Mouse (Mus musculus) heart, postnatal 10 days (tissue): ENCODE results near the gene Rhox1. TPM values are rescaled to one million over a fixed set of nuclear protein-coding genes. Genes with fewer than 3 reads are reported as not detected.
"Not testable (repeated sequence)": the region's sequence is repeated elsewhere in the genome, so short reads cannot be mapped to it uniquely, and the experiment has no call there.

Source experiments
- DNase-seq, 2 experiments: peaks; one replicate each; pipeline ENCODE4 v3.0.0; 2021
- intact Hi-C: fragments of 180-260 bp; cut with DNase I; formaldehyde crosslinking; loops from one replicate; pipeline ENCODE4 v1.15.1; 2025
- total RNA-seq, 2 experiments: library from RNA; stranded (reverse); gene quantifications; 2 replicates each; pipeline ENCODE4 v1.2.3; 2021

Gene Rhox1
- not detected for total RNA-seq

DNA sequence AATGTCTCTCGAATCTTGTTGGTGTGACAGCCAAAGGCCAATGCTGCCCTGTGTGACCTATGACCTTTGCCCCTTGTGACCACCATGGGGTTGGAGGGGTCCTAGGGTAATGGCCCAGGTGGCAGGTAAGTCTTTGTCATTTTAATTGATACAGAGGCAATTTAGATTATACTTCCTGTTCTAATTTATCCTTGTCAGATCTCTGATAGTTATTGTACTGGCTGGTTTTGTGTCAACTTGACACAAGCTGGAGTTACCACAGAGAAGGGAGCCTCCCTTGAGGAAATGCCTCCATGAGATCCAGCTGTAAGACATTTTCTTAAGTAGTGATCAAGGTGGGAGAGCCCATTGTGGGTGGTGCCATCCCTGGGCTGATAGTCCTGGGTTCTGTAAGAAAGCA, at the start of gene Rhox1:
TSS of gene Rhox1 (minus strand) at position 101 of the 400 bp plus-strand sequence.
- intact Hi-C loops, result not testable (repeated sequence)

DNA sequence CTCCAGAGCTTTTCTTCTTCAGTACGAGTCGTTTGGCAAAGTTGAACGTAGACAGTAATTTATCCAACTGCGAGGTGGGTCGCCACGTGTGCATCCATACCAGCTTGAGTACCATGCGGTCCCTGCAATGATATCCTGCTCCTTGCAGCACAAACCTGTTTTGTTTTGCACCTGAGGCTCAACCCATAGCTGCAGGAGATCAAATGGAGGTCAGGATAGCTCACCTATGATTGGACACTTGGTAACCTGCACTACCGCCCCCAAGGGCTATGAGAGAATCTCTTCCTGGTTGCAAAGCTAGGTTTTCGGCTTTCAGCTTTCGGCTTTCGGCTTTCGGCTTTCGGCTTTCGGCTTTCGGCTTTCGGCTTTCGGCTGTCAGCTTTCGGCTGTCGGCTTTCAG, 43.0 kb upstream of the Rhox1 start, which contains the start of gene Rhox4a:
TSS of gene Rhox4a (plus strand) at position 301 of the 400 bp plus-strand sequence.
- DNase-seq, intact Hi-C loops: not testable (repeated sequence)

More for the DNA sequence above, at the start of gene Rhox1:
- DNase-seq, result not testable (repeated sequence)

DNA sequence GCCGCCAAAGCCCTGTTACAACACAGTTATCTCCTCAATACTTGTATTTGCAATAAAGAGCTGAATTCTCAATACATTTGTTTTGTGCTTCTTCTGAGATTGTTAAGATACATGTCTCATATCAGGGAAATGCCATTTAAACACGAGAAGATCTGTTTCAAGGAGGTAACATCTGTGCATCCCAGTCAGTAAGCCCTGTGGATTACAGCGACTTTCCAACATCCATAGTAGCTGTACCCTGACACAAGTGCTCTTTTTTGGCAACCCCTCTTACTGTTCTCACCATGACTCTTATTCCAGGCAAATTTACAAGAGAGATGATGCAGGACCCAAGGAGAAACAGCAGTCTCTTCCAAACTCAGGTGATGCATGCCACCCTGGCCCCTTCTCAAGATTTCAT, 27.6 kb upstream of the Rhox1 start, which contains the start of gene Rhox3a:
TSS of gene Rhox3a (plus strand) at position 301 of the 400 bp plus-strand sequence.
- DNase-seq, intact Hi-C loops: not testable (repeated sequence)

DNA sequence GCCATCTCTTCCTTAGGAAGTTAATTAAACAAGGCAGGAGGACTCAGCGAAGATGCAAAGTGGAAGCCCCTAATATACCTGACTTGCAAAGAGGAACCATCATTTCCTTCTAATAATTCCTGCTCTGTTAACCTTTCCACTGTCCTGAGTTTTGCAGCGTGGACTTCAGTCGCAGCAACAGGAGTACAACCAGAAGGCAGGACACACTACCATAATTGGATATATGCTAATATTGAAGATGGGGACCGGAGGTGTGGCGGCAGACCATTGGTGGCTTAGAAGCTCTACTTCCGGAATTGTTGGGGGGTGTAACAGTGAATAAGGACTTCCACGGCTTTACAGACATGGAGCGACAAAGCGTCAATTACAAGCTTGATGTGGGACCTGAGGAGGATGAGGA, 22.6 kb upstream of the Rhox1 start, which contains the start of gene Rhox2a:
TSS of gene Rhox2a (plus strand) at position 301 of the 400 bp plus-strand sequence.
- intact Hi-C loops, DNase-seq: not testable (repeated sequence)

DNA sequence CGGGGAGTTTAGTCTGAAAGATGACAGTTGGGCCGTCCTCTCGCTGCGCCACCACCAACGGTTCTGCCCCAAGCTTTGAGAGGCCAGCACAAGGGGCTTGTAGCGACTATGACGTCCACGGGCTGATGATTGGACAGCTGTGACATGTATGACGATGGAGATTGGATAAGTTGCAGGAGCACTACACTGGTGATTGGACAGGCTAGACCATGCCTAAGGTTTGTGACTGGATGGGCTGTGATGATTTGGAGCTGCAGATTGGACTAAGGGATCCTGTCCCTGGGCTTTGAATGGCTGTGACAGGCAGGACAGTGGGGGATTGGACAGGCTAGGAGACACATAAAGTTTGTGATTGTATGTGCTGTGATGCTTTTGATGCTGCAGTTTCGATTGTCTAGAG, 11.1 kb downstream of the Rhox1 start, which contains the start of gene Gm9:
TSS of gene Gm9 (minus strand) at position 101 of the 400 bp plus-strand sequence.
- intact Hi-C loops, result no loop called here
- no peak for DNase-seq

DNA sequence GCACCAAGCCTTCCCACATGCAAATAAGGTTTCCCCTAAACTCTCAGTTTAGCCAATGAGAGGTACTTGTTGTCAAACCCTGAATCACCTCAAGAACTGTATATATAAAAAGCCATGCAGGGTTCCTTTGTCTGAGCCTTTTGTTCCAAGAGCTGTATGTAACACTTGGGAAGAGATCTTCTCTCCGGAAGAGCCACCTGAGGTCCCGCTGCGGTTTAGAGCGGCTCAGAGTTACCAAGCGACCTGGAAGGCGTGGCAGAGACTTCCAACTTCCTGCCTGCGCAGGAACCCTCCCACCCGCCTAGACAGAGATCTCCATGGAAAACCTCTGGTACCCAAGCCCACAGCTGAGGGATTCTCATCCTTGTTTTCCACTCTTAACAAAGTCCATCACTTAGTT, 23.4 kb downstream of the Rhox1 start:
- no peak for DNase-seq
- intact Hi-C loops, result no loop called here

DNA sequence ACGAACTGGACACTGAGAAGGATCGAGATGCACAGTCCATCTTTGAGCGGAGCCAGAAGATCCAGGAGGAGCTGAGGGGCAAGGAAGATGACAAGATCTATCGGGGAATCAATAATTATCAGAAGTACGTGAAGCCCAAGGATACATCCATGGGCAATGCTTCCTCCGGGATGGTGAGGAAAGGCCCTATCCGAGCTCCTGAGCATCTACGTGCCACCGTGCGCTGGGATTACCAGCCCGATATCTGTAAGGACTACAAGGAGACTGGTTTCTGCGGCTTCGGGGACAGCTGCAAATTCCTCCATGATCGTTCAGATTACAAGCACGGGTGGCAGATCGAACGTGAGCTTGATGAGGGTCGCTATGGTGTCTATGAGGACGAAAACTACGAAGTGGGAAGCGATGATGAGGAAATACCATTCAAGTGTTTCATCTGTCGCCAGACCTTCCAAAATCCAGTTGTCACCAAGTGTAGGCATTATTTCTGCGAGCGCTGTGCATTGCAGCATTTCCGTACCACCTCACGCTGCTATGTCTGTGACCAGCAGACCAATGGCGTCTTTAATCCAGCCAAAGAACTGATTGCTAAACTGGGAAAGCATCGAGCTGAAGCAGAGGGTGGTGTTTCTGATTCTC, 30.2 kb downstream of the Rhox1 start:
- peak in 1 of 2 experiments; percentile 4 for DNase-seq
- intact Hi-C loops, result no loop called here

DNA sequence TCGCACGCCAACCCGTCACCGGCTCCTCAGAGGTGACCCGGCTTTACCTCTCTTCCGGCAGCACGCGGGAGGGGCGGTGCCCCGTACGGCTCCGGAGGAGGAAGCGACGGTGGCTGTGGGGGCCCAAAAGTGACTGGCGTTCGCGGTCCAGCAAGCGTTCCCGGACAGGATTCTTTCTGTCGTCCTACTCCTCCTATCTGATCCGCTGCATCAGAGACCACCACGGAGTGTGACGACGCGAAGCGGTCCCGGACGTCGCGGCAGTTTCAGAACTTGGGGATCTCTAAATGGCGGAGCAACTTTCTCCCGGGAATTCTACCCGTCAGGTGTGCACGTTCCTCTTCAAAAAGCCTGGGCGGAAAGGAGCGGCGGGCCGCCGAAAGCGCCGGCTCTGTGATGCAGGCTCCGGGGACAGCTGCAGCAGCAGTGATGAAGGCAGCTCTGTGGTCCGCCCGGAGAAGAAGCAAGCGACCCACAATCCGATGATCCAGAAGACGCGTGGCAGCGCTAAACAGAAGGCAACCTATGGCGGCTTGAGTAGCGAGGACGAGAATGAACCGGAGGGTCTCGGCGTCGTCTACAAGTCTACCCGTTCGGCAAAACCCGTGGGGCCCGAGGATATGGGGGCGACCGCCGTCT, 30.8 kb downstream of the Rhox1 start, which contains the start of the genes Ndufa1 and Rnf113a1:
TSS of gene Ndufa1 (minus strand) at position 59 of the 639 bp plus-strand sequence.
TSS of gene Rnf113a1 (plus strand) at position 141 of the 639 bp plus-strand sequence.
- peak; percentile 85 for DNase-seq
- intact Hi-C loops, result no loop called here

DNA sequence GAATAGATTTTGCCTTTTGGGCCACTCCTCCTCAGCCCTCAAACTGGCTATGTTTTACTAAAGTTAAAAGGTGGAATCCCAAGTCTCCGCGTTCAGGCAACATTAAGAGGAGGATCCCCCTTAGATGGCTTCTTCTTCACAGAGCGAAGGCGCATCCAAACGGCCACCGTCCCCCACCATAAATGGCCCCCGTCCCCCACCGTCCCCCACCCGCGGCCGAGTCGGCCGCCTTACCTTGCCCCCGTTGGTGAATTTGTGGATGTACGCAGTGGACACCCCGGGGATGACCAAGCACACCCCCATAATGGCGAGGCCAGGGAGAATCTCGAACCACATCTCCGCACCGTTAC, 31.3 kb downstream of the Rhox1 start:
- intact Hi-C loops, result no loop called here
- peak in 1 of 2 experiments; percentile 1 for DNase-seq

DNA sequence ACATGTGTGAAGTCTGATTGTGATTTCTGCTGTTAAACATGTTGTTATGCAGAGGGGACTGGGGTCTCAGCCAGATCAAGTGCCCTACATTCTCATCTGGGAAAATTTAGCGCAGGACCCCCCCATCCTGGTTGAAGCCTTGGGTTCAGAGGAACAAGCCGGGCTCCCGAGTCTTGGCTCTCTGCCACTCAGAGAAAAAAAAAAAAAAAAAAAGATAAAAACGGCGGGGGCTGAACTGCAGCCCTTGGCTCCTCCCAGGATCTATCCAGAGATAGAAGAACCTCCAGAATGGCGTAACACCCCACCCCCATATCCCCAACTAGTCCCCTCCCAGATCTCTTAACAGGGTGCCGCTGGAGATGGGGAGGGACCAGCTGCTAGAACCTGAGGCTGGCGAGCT, 37.7 kb downstream of the Rhox1 start:
- intact Hi-C loops, DNase-seq: not testable (repeated sequence)

DNA sequence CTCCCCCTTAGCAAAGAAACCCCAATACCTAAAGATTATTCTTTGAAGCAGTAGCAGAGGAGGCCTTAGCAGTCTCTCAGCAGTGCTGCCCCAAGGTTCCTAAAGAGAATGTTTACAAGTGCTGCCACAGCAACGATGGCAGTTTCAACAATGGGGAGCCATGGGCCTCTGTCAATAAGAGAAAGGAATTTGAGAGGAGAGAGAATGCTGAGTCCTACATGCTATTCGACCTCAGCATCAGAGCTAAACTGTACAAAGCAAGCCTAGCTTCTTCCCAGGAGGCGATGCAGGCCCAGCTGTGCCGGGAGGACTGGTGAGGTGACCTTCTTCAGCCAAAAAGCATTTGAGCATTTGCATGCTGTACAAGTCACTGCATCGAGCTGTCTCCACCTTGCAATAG, 53.3 kb downstream of the Rhox1 start, which contains the start of gene Akap14:
TSS of gene Akap14 (minus strand) at position 101 of the 400 bp plus-strand sequence.
- intact Hi-C loops, result no loop called here
- DNase-seq, result no peak

DNA sequence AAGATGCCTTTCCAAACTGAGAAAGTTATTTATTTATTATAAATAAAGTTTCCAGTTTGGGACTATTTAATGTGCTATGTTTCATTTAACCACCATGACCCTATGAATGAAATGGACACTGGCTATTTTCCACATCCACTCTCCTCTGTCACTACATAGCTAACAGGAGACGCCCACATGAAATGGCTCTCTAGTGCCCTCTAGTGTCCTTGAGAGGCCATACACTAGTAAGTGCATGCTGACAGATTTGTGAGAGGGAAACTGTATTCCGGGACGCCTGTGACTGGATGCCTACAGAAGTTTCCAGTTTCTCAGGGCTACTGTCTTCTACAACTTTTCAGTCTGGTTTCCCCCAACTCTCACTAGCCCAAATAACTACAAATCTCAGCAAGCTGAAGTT, 55.0 kb downstream of the Rhox1 start:
- peak; percentile 45 to 62 for DNase-seq
- intact Hi-C loops, result no loop called here

Other genes with a start within 250 kb of the Rhox1 start
- gene Sept6, start 230.5 kb downstream of the Rhox1 start, total RNA-seq, result 10 to 100 TPM; 23.2 to 25.0 TPM
- gene Sowahd, start 173.4 kb downstream of the Rhox1 start, total RNA-seq, result not detected
- gene Rpl39, start 136.9 kb downstream of the Rhox1 start, total RNA-seq, result 100 to 1,000 TPM; 487 to 510 TPM
- gene Upf3b, start 111.9 kb downstream of the Rhox1 start, total RNA-seq, result 1 to 10 TPM; 8.2 to 9.1 TPM
- gene Nkap, start 95.5 kb downstream of the Rhox1 start, total RNA-seq, result 10 to 100 TPM; 10.7 to 12.2 TPM
- gene Akap14, start 53.4 kb downstream of the Rhox1 start, total RNA-seq, result not detected
- 100 to 1,000 TPM; 829 to 849 TPM for gene Ndufa1, start 31.1 kb downstream of the Rhox1 start, total RNA-seq
- 1 to 10 TPM; 2.9 to 4.1 TPM for gene Rnf113a1, start 31.0 kb downstream of the Rhox1 start, total RNA-seq
- gene Gm9, start 11.2 kb downstream of the Rhox1 start, total RNA-seq, result not detected
- not detected for gene Rhox2a, start 22.7 kb upstream of the Rhox1 start, total RNA-seq
- gene Rhox3a, start 27.7 kb upstream of the Rhox1 start, total RNA-seq, result not detected
- gene Rhox4a, start 43.1 kb upstream of the Rhox1 start, total RNA-seq, result not detected
- not detected for gene Rhox3a2, start 157.8 kb upstream of the Rhox1 start, total RNA-seq
- not detected for gene Rhox4a2, start 168.6 kb upstream of the Rhox1 start, total RNA-seq
- gene Rhox2b, start 189.8 kb upstream of the Rhox1 start, total RNA-seq, result not detected
- gene Rhox4b, start 210.2 kb upstream of the Rhox1 start, total RNA-seq, result not detected
- gene Rhox2c, start 231.4 kb upstream of the Rhox1 start, total RNA-seq, result not detected
- gene Rhox3c, start 236.3 kb upstream of the Rhox1 start, total RNA-seq, result not detected